Mouse (Mus musculus) urinary bladder, postnatal 25 days (tissue): Measurements from ENCODE around the gene Syne2.

ENCODE experiments used
- DNase-seq: peaks from one replicate; pipeline ENCODE4 v3.0.0; 2022; ENCODE audit warnings: low spot score

Syne2 gene

GRCm38 (mm10) chr12:75873546-75874235 lies 55.8 kb downstream of the Syne2 start:
- DNase-seq = no peak

- DNase-seq = no peak
Measured at GRCm38 (mm10) chr12:75874287-75874994, 56.5 kb downstream of the Syne2 start.

GRCm38 (mm10) chr12:75879636-75880317 lies 61.8 kb downstream of the Syne2 start:
- no peak for DNase-seq

GRCm38 (mm10) chr12:75881554-75881953 lies 63.6 kb downstream of the Syne2 start:
- no peak for DNase-seq

- no peak for DNase-seq
Measured at GRCm38 (mm10) chr12:75886161-75886560, 68.2 kb downstream of the Syne2 start.

- no peak for DNase-seq
Measured at GRCm38 (mm10) chr12:75886946-75887345, 69.0 kb downstream of the Syne2 start.

GRCm38 (mm10) chr12:75888721-75889120 lies 70.8 kb downstream of the Syne2 start:
- no peak for DNase-seq

GRCm38 (mm10) chr12:75891206-75891605 lies 73.3 kb downstream of the Syne2 start:
- DNase-seq = no peak

- DNase-seq = no peak
Measured at GRCm38 (mm10) chr12:75893392-75893791, 75.5 kb downstream of the Syne2 start.

- no peak for DNase-seq
Measured at GRCm38 (mm10) chr12:75894316-75894997, 76.5 kb downstream of the Syne2 start.

- no peak for DNase-seq
Measured at GRCm38 (mm10) chr12:75894998-75895331, 77.0 kb downstream of the Syne2 start.

GRCm38 (mm10) chr12:75897793-75898192 lies 79.9 kb downstream of the Syne2 start:
- no peak for DNase-seq

GRCm38 (mm10) chr12:75901721-75902120 lies 83.8 kb downstream of the Syne2 start:
- DNase-seq = no peak

- no peak for DNase-seq
Measured at GRCm38 (mm10) chr12:75904068-75904467, 86.1 kb downstream of the Syne2 start.

- no peak for DNase-seq
Measured at GRCm38 (mm10) chr12:75905304-75905703, 87.4 kb downstream of the Syne2 start.

GRCm38 (mm10) chr12:75908466-75908865 lies 90.5 kb downstream of the Syne2 start:
- no peak for DNase-seq

GRCm38 (mm10) chr12:75915694-75916093 lies 97.8 kb downstream of the Syne2 start:
- DNase-seq = no peak

GRCm38 (mm10) chr12:75918415-75918814 lies 100.5 kb downstream of the Syne2 start:
- no peak for DNase-seq

GRCm38 (mm10) chr12:75918914-75919313 lies 101.0 kb downstream of the Syne2 start:
- no peak for DNase-seq

GRCm38 (mm10) chr12:75922900-75923299 lies 105.0 kb downstream of the Syne2 start:
- no peak for DNase-seq

- DNase-seq = no peak
Measured at GRCm38 (mm10) chr12:75924852-75925251, 106.9 kb downstream of the Syne2 start.

- no peak for DNase-seq
Measured at GRCm38 (mm10) chr12:75927596-75927995, 109.7 kb downstream of the Syne2 start.

GRCm38 (mm10) chr12:75933561-75933960 lies 115.6 kb downstream of the Syne2 start:
- DNase-seq = no peak
